Mouse (Mus musculus): ENCODE results near the gene Pidd1.

DNA sequence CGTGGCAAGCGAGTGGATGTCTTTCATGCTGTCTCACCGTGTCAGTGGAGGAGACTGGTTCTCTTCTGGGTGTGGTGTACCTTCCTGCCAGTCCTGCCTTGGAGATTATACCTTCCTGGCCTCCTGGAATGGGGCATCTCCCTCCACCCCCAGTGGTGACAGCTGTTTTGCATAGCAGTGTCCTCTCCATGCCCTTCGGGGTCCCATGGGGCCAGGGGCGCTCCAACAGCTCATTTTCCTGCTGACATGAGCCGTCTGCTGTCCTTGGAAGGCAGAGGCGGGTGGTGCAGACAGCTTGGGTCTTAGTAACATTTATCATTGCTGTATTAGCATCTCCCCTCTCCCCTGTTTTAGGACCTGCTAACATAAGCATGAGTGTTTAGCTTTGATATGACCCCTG lies 43.3 kb upstream of the Pidd1 start:
- TF ChIP-seq POLR2A (IDR thresholded peaks at IDR 0.05; ENCODE audit: extremely low read depth, insufficient read depth, low read length) (no peak), CTCF (IDR thresholded peaks at IDR 0.05; ENCODE audit: extremely low read depth, insufficient read depth, low read length) (no peak)
